ENCODE assay signal across 8 mouse cellular contexts in the genomic region with DNA sequence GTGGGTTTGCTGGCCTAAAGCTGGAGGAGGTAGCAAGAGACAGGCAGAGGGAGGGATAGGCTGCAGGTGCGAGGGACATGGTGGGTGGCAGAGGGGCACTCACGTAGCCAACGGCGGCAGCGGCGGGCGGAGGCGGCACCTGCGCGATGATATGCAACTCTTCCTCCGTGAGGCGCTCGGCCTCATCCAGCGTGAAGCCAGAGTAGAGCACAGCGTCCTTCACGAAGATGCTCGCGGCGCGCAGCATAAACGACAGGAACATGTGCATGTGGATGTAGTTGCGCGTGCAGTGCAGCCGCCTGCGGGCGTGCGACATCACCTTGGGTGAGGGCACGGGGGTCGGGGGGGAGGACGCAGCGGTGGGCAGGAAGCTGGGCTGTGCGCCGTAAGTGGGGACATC. TPM values are rescaled to one million over a fixed set of nuclear protein-coding genes. Genes with fewer than 3 reads are reported as not detected.
DNase-seq lines count a peak whose midpoint lies in the region; ATAC-seq and TF ChIP-seq lines count a peak whose summit lies in the region.

No protein-coding gene starts in this region.

- H3K9me3 ChIP-seq in ES-Bruce4 (replicated peaks; ENCODE audit: control insufficient read depth, insufficient read depth, low read length, poor library complexity, severe bottlenecking) = no peaks in the 10 kb centered on the region
- H3K9me3 ChIP-seq in forebrain, embryonic 16.5 days (ENCODE audit: control insufficient read depth, low read length) = no peaks in the 10 kb centered on the region
- H3K9me3 ChIP-seq in midbrain, embryonic 14.5 days (ENCODE audit: control insufficient read depth, low read length) = no peaks in the 10 kb centered on the region

- no peak overlapping the region for H3K27ac ChIP-seq in ES-Bruce4 (ENCODE audit: insufficient read depth, low read length)
- no peak overlapping the region for H3K27ac ChIP-seq in forebrain, embryonic 16.5 days (ENCODE audit: low read length)
- no peak overlapping the region for H3K27ac ChIP-seq in midbrain, embryonic 14.5 days (replicated peaks; ENCODE audit: low read depth, low read length)

- peak overlapping the region; percentile 60 for H3K4me2 ChIP-seq in forebrain, embryonic 16.5 days (ENCODE audit: low read length)
- peak overlapping the region; percentile 56 for H3K4me2 ChIP-seq in midbrain, embryonic 14.5 days (ENCODE audit: low read length)

- H3K4me1 ChIP-seq in ES-Bruce4 (ENCODE audit: control insufficient read depth, insufficient read depth, low read length) = peaks cover 2% of the 10 kb centered on the region
- peaks cover 17% of the 10 kb centered on the region for H3K4me1 ChIP-seq in forebrain, embryonic 16.5 days (replicated peaks; ENCODE audit: control insufficient read depth, insufficient read depth, low read length)
- H3K4me1 ChIP-seq in midbrain, embryonic 14.5 days (ENCODE audit: control insufficient read depth, insufficient read depth, low read length) = peaks cover 18% of the 10 kb centered on the region

- TF ChIP-seq EP300 in ES-Bruce4 (IDR thresholded peaks at IDR 0.05; ENCODE audit: insufficient read depth, low read depth, low read length) = no peak

- 0 out of 2 replicates have a peak, but pooled peaks have one; percentile 20 for ATAC-seq in frontal cortex, adult (ENCODE audit: low TSS enrichment)
- no peak for ATAC-seq in forebrain, embryonic 16.5 days
- no peak for ATAC-seq in midbrain, embryonic 14.5 days (ENCODE audit: low FRiP score, low TSS enrichment)

- peak overlapping the region; percentile 47 for H3K4me3 ChIP-seq in ES-Bruce4 (ENCODE audit: low read depth, low read length)
- H3K4me3 ChIP-seq in forebrain, embryonic 16.5 days (replicated peaks; ENCODE audit: low read length) = peak overlapping the region; percentile 34
- H3K4me3 ChIP-seq in midbrain, embryonic 14.5 days (replicated peaks; ENCODE audit: low read depth, low read length) = peak overlapping the region; percentile 27

- 5% methylated on average over 32 of the region's 33 CpGs for WGBS in forebrain, embryonic 16.5 days
- WGBS in midbrain, embryonic 14.5 days = 12% methylated on average over 33 of the region's 33 CpGs

- no peak for TF ChIP-seq CTCF in ES-Bruce4 (IDR thresholded peaks at IDR 0.05; ENCODE audit: low read depth, low read length)

- H3K27me3 ChIP-seq in ES-Bruce4 (ENCODE audit: control insufficient read depth, insufficient read depth, low read length, poor library complexity, severe bottlenecking) = no peaks in the 10 kb centered on the region
- H3K27me3 ChIP-seq in forebrain, embryonic 16.5 days (replicated peaks; ENCODE audit: control insufficient read depth, insufficient read depth, low read length) = peaks cover 14% of the 10 kb centered on the region
- peaks cover 12% of the 10 kb centered on the region for H3K27me3 ChIP-seq in midbrain, embryonic 14.5 days (ENCODE audit: control insufficient read depth, insufficient read depth, low read length)

- H3K9ac ChIP-seq in ES-Bruce4 (ENCODE audit: low read depth, poor library complexity, severe bottlenecking) = no peak overlapping the region
- H3K9ac ChIP-seq in forebrain, embryonic 16.5 days (replicated peaks; ENCODE audit: low read depth, low read length) = peak overlapping the region; percentile 32; the same call in 1 of the 2 replicates
- peak overlapping the region; percentile 31; the same call in 1 of the 2 replicates for H3K9ac ChIP-seq in midbrain, embryonic 14.5 days (replicated peaks; ENCODE audit: low read length)

- no peak for TF ChIP-seq POLR2A in ES-Bruce4 (IDR thresholded peaks at IDR 0.05; ENCODE audit: insufficient read depth, low read length)

- no peak for DNase-seq in frontal cortex, postnatal 25 days (ENCODE audit: low spot score in 2 of 2)
- DNase-seq in midbrain, embryonic 14.5 days = peak; percentile 71
- DNase-seq in adrenal gland, postnatal 10 days = no peak
- no peak for DNase-seq in gastrocnemius, postnatal 4 days (ENCODE audit: low spot score in 2 of 2)
- no peak for DNase-seq in cerebellum, adult 8-10 months

- H3K36me3 ChIP-seq in ES-Bruce4 (ENCODE audit: control insufficient read depth, insufficient read depth, low read length, poor library complexity, severe bottlenecking) = no peaks in the 10 kb centered on the region
- H3K36me3 ChIP-seq in forebrain, embryonic 16.5 days (ENCODE audit: control insufficient read depth, insufficient read depth) = no peaks in the 10 kb centered on the region
- H3K36me3 ChIP-seq in midbrain, embryonic 14.5 days (ENCODE audit: control insufficient read depth, insufficient read depth, low read length) = 0 out of 2 replicates have a peak, but pooled peaks cover 4% of the 10 kb centered on the region

RNA-seq across cellular contexts. Expression of gene Myl3, which starts 14.8 kb away (rescaled TPM):
- 2.2 and 4.1 TPM in 2 replicates for polyA plus RNA-seq in ES-Bruce4 (2011; ENCODE audit: insufficient read depth, insufficient read length, low read depth, missing spikeins)
- 0.39 TPM in 1 of 2 replicates, not detected in the other for polyA plus RNA-seq in forebrain, embryonic 16.5 days (2015; fragmentation: Nextera tagmentation; extraction: Ambion mirVana)
- polyA plus RNA-seq in midbrain, embryonic 14.5 days (2014; fragmentation: Nextera tagmentation; extraction: Ambion mirVana) = 0.25 TPM in 1 of 2 replicates, not detected in the other
- total RNA-seq in adrenal gland, postnatal 10 days (2021) = 10 to 100 TPM; 10.6 to 78.0 TPM
- total RNA-seq in gastrocnemius, postnatal 4 days (2021) = 100 to 1,000 TPM; 322 to 324 TPM

RNA-seq across cellular contexts. Expression of gene Pth1r, which starts 20.1 kb away (rescaled TPM):
- polyA plus RNA-seq in ES-Bruce4 (2011; ENCODE audit: insufficient read depth, insufficient read length, low read depth, missing spikeins) = 3.4 and 4.6 TPM in 2 replicates
- polyA plus RNA-seq in forebrain, embryonic 16.5 days (2015; fragmentation: Nextera tagmentation; extraction: Ambion mirVana) = 6.4 and 8.4 TPM in 2 replicates
- 5.8 and 9.3 TPM in 2 replicates for polyA plus RNA-seq in midbrain, embryonic 14.5 days (2014; fragmentation: Nextera tagmentation; extraction: Ambion mirVana)
- 10 to 100 TPM; 13.4 to 13.9 TPM for total RNA-seq in adrenal gland, postnatal 10 days (2021)
- total RNA-seq in gastrocnemius, postnatal 4 days (2021) = 10 to 100 TPM; 11.8 to 13.4 TPM
